Mouse (Mus musculus): Measurements from ENCODE around the gene Tbata. TPM values are rescaled to one million over a fixed set of nuclear protein-coding genes. Genes with fewer than 3 reads are reported as not detected.

The Tbata gene
- polyA plus RNA-seq, 1 experiment from 2014 or later = not detected

DNA sequence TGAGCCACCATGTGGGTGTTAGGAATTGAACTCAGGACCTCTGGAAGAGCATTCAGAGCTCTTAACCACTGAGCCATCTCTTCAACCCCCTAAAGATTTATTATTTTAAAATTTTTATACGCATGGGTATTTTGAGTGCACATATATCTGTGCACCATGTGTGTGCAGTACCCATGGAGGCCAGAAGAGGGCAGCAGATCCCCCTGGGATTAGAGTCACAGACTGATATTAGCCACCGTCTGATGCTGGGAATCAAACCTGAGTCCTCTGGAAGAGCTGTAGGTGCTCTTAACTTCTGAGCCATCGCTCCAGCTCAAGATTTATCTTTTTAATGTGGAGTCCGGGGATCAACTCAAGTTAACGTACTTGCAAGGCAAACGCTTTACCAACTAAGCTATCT, 43.9 kb downstream of the Tbata start:
- Histone ChIP-seq H3K36me3 (ENCODE audit: control insufficient read depth, insufficient read depth, low read length) (no peaks in the 10 kb centered on the region), H3K4me1 (ENCODE audit: control insufficient read depth, insufficient read depth, low read length) (peaks cover 2% of the 10 kb centered on the region; the same call in 1 of the 2 replicates), H3K9me3 (ENCODE audit: control insufficient read depth, low read length) (no peaks in the 10 kb centered on the region), H3K4me2 (ENCODE audit: low read depth, low read length) (no peak overlapping the region), H3K27ac (ENCODE audit: low read length) (no peak overlapping the region), H3K9ac (ENCODE audit: low read depth, low read length) (no peak overlapping the region), H3K27me3 (replicated peaks; ENCODE audit: control insufficient read depth, insufficient read depth, low read length) (no peaks in the 10 kb centered on the region; the same call in 1 of the 2 replicates), H3K4me3 (ENCODE audit: low read length) (no peak overlapping the region)
- no peak for ATAC-seq
- 97% methylated on average over 6 of the region's 6 CpGs for WGBS

DNA sequence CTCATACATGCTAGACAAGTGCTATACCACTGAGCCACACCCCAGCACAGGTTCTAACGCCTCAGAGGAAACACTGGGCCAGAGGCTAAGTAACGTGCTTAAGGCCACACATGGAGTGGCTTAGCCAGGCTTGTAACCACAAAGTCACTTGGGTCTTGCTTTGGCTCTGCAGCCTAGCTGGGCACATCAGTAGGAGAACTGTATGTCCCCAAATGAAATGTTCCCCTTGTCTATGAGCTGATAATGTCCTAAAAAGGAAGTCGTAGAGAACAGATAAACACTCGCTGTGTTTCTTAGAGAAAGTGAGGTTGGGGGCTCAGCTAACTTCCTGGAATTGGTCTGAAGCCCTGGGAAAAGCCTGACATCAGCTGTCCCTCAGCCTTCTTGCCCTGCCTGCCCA, 44.4 kb downstream of the Tbata start:
- no peak for ATAC-seq
- H3K4me2 ChIP-seq (ENCODE audit: low read depth, low read length) = no peak overlapping the region
- H3K4me1 ChIP-seq (ENCODE audit: control insufficient read depth, insufficient read depth, low read length) = peaks cover 2% of the 10 kb centered on the region; the same call in 1 of the 2 replicates
- no peak overlapping the region for H3K27ac ChIP-seq (ENCODE audit: low read length)
- no peak overlapping the region for H3K9ac ChIP-seq (ENCODE audit: low read depth, low read length)
- no peaks in the 10 kb centered on the region for H3K9me3 ChIP-seq (ENCODE audit: control insufficient read depth, low read length)
- H3K27me3 ChIP-seq (replicated peaks; ENCODE audit: control insufficient read depth, insufficient read depth, low read length) = no peaks in the 10 kb centered on the region; the same call in 1 of the 2 replicates
- 60% methylated on average over 4 of the region's 4 CpGs for WGBS
- no peaks in the 10 kb centered on the region for H3K36me3 ChIP-seq (ENCODE audit: control insufficient read depth, insufficient read depth, low read length)
- no peak overlapping the region for H3K4me3 ChIP-seq (ENCODE audit: low read length)

DNA sequence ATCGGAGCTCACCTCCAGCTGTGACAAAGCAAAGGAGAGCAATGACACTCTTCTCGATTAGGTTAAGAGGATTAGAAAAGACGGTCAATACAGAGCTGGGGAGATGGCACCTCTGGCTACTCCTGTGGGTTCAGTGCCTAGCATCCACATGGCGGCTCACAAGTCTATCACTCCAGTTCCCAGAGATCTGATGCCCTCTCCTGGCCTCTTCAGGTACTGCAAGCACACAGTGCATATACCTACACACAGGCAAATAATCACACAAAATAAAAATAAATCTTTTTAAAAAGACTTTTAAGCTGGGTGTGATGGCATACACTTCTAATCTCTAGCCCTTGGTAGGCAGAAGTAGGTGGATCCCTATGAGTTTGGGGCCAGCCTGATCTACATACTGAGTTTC, 47.6 kb downstream of the Tbata start:
- 96% methylated on average over 4 of the region's 4 CpGs for WGBS
- no peak overlapping the region for H3K27ac ChIP-seq (ENCODE audit: low read length)
- no peak for ATAC-seq
- H3K4me1 ChIP-seq (ENCODE audit: control insufficient read depth, insufficient read depth, low read length) = no peaks in the 10 kb centered on the region
- H3K4me3 ChIP-seq (ENCODE audit: low read length) = no peak overlapping the region
- H3K27me3 ChIP-seq (replicated peaks; ENCODE audit: control insufficient read depth, insufficient read depth, low read length) = no peaks in the 10 kb centered on the region
- no peaks in the 10 kb centered on the region for H3K36me3 ChIP-seq (ENCODE audit: control insufficient read depth, insufficient read depth, low read length)
- H3K9me3 ChIP-seq (ENCODE audit: control insufficient read depth, low read length) = no peaks in the 10 kb centered on the region
- no peak overlapping the region for H3K4me2 ChIP-seq (ENCODE audit: low read depth, low read length)
- no peak overlapping the region for H3K9ac ChIP-seq (ENCODE audit: low read depth, low read length)

DNA sequence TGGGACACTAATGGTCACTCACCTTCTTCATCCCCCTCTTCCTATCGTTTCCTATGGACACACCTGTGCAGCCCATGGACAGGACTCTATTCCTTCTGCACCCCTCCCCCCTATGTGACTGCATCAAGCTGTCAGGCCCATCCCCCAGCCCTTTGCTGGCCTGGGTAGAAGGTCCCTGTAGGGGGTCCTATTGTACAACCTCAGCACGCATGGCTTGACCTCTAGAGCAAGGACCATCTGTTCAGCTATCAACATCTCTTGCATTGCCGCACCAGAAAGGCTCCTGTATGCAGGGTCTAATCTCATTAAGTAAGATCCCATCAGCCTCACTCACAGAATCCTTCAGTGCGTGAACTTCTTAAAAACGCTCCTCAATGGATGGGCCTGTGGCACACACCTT, 53.9 kb downstream of the Tbata start:
- H3K4me1 ChIP-seq (ENCODE audit: control insufficient read depth, insufficient read depth, low read length) = peaks cover 3% of the 10 kb centered on the region; the same call in 1 of the 2 replicates
- no peak overlapping the region for H3K4me3 ChIP-seq (ENCODE audit: low read length)
- H3K9me3 ChIP-seq (ENCODE audit: control insufficient read depth, low read length) = no peaks in the 10 kb centered on the region
- H3K27ac ChIP-seq (ENCODE audit: low read length) = no peak overlapping the region
- H3K27me3 ChIP-seq (replicated peaks; ENCODE audit: control insufficient read depth, insufficient read depth, low read length) = no peaks in the 10 kb centered on the region
- no peaks in the 10 kb centered on the region for H3K36me3 ChIP-seq (ENCODE audit: control insufficient read depth, insufficient read depth, low read length)
- WGBS = 82% methylated on average over 5 of the region's 5 CpGs
- no peak for ATAC-seq
- no peak overlapping the region for H3K9ac ChIP-seq (ENCODE audit: low read depth, low read length)
- H3K4me2 ChIP-seq (ENCODE audit: low read depth, low read length) = no peak overlapping the region

DNA sequence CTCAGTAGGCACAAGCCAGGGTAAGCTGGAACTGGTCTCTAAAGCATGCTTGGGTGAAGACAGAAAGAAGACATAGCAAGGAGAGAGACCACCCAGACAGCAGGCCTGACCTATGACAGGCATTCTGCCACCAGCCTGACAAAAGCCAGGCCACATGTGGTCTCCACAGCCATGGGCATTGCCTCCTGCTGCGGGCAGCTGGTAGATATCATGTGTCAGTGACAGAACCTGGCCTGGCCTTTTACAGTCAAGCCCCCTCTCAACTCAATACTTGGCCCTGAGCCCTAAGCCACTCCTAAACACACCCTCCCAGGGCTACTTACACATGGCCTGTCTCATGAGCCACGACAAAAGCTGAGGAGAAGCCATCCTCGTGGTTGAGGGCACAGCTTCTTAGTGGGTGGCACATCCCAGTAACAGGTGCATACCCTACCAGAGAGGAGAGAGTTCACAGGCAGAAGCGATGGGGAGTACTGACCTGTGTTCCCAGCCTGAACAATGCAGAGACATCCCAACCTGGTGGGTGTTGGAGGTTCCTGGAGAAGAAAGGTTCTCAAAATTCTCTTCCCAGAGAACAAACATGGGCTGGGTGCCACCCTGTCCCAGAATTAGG, 55.1 kb downstream of the Tbata start:
- peak; percentile 60 for ATAC-seq
- Histone ChIP-seq H3K9ac (ENCODE audit: low read depth, low read length) (no peak overlapping the region), H3K9me3 (ENCODE audit: control insufficient read depth, low read length) (no peaks in the 10 kb centered on the region), H3K36me3 (ENCODE audit: control insufficient read depth, insufficient read depth, low read length) (no peaks in the 10 kb centered on the region), H3K27me3 (replicated peaks; ENCODE audit: control insufficient read depth, insufficient read depth, low read length) (no peaks in the 10 kb centered on the region), H3K27ac (ENCODE audit: low read length) (no peak overlapping the region), H3K4me1 (ENCODE audit: control insufficient read depth, insufficient read depth, low read length) (peaks cover 3% of the 10 kb centered on the region; the same call in 1 of the 2 replicates), H3K4me2 (ENCODE audit: low read depth, low read length) (no peak overlapping the region), H3K4me3 (ENCODE audit: low read length) (no peak overlapping the region)
- 39% methylated on average over 4 of the region's 4 CpGs for WGBS

DNA sequence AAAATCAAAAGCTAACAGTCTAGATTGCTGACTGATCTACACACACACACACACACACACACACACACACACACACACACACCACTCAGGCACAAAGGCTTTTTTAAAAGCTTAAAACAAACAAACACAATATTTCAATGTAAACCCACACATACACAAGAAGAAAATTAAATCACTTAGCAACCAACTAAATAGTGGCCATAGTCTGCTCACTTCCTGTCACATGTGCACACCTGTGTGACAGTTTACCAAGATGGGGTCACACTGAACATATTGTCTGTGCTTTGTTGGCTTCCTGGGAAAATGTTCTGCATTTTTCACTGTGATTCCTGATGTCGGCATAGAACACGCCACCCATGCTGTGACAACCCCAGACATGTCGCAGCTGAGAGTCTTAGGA, 60.0 kb downstream of the Tbata start:
- WGBS = 80% methylated on average over 3 of the region's 3 CpGs
- ATAC-seq = no peak
- Histone ChIP-seq H3K4me3 (ENCODE audit: low read length) (no peak overlapping the region), H3K9me3 (ENCODE audit: control insufficient read depth, low read length) (no peaks in the 10 kb centered on the region), H3K36me3 (ENCODE audit: control insufficient read depth, insufficient read depth, low read length) (no peaks in the 10 kb centered on the region), H3K4me2 (ENCODE audit: low read depth, low read length) (no peak overlapping the region), H3K27me3 (replicated peaks; ENCODE audit: control insufficient read depth, insufficient read depth, low read length) (no peaks in the 10 kb centered on the region), H3K4me1 (ENCODE audit: control insufficient read depth, insufficient read depth, low read length) (peaks cover 5% of the 10 kb centered on the region; the same call in 1 of the 2 replicates), H3K27ac (ENCODE audit: low read length) (no peak overlapping the region), H3K9ac (ENCODE audit: low read depth, low read length) (no peak overlapping the region)

DNA sequence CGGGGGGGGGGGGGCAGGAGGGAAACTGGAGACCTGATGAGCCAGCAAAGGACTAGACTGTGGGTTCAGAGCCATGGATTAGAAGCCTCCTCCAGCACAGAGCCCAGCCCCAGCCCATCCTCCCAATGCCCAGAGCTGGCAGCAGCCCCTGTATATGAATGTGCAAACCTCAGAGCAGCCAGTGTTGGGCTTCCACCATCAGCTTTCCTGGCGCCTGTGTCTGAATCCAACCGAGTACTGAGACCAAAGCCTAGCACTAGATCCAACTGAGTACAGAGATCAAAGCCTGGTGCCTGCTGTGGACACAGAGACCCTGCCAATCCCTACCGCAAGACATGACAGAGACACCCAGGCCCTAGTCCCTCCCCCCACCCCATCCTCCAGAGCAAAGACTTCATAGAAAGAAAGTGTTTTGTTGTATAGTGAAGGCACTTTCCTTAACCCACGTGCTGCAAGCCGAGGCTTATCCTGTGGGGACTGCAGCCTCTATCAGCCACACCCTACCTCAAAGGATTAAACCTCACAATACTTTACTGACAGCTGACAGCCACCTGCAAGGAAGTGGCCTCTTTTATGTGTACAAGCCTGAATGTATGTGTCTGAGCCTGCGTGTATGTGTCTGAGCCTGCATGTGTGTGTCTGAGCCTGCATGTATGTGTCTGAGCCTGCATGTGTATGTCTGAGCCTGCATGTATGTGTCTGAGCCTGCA, 61.3 kb downstream of the Tbata start:
- Histone ChIP-seq H3K4me2 (ENCODE audit: low read depth, low read length) (no peak overlapping the region), H3K4me1 (ENCODE audit: control insufficient read depth, insufficient read depth, low read length) (peaks cover 3% of the 10 kb centered on the region; the same call in 1 of the 2 replicates), H3K9ac (ENCODE audit: low read depth, low read length) (no peak overlapping the region), H3K9me3 (ENCODE audit: control insufficient read depth, low read length) (no peaks in the 10 kb centered on the region), H3K4me3 (ENCODE audit: low read length) (no peak overlapping the region), H3K36me3 (ENCODE audit: control insufficient read depth, insufficient read depth, low read length) (no peaks in the 10 kb centered on the region), H3K27ac (ENCODE audit: low read length) (no peak overlapping the region), H3K27me3 (replicated peaks; ENCODE audit: control insufficient read depth, insufficient read depth, low read length) (no peaks in the 10 kb centered on the region)
- WGBS = 44% methylated on average over 7 of the region's 7 CpGs
- peak; percentile 77 for ATAC-seq

DNA sequence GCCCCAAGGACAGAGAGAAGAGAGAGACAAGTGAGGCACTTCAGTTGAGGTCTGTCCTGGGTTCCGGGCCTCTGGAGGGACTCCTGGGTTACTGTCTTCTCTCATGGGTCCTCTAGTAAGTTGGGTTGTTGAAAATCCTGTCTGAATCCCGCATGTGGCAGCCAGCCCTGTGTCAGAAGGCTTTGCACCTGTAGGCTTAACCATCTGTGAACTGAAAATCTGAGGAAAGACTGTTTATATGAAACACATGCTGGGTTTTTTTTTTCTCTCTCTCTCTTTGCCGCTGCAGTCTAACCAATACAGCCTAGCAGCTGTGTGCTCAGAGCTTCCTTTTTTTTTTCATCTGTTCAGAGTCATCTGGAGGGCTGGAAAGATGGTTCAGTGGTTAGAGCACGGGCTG, 62.6 kb downstream of the Tbata start:
- Histone ChIP-seq H3K4me3 (ENCODE audit: low read length) (no peak overlapping the region), H3K9ac (ENCODE audit: low read depth, low read length) (no peak overlapping the region), H3K27ac (ENCODE audit: low read length) (no peak overlapping the region), H3K36me3 (ENCODE audit: control insufficient read depth, insufficient read depth, low read length) (no peaks in the 10 kb centered on the region), H3K4me2 (ENCODE audit: low read depth, low read length) (no peak overlapping the region), H3K4me1 (ENCODE audit: control insufficient read depth, insufficient read depth, low read length) (peaks cover 3% of the 10 kb centered on the region; the same call in 1 of the 2 replicates), H3K9me3 (ENCODE audit: control insufficient read depth, low read length) (no peaks in the 10 kb centered on the region), H3K27me3 (replicated peaks; ENCODE audit: control insufficient read depth, insufficient read depth, low read length) (no peaks in the 10 kb centered on the region)
- 70% methylated on average over 4 of the region's 4 CpGs for WGBS
- ATAC-seq = no peak

DNA sequence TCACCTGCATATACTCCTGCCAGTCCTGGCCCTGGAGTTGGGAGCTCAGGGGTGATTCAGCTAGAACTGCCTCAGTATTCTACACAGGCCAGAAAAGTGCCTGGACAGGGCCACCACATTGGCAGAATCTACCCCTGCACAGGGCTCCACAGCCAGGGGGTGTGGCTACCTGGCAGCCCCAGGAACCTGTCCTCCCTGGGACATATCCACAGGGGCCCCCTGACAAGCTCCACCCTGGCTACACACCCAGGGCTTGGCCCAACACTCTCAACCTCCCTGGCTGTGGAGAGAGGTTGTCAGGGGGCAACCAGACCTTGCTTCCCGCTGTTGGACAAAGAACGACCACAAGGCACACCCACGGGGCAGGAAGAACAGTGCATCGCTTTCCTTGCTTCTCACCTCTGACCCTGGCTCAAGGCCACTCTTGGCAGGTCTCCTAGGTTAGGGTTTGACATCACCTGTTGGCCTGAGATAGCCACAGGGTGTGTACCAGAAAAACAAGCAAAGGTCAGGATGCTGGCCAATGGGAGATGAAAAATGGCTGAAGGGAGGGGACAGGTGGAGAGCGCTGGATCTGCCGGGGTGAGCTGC, 64.0 kb downstream of the Tbata start:
- WGBS = 72% methylated on average over 6 of the region's 6 CpGs
- Histone ChIP-seq H3K9ac (ENCODE audit: low read depth, low read length) (no peak overlapping the region), H3K4me2 (ENCODE audit: low read depth, low read length) (no peak overlapping the region), H3K4me1 (ENCODE audit: control insufficient read depth, insufficient read depth, low read length) (peaks cover 3% of the 10 kb centered on the region; the same call in 1 of the 2 replicates), H3K9me3 (ENCODE audit: control insufficient read depth, low read length) (no peaks in the 10 kb centered on the region), H3K27me3 (replicated peaks; ENCODE audit: control insufficient read depth, insufficient read depth, low read length) (no peaks in the 10 kb centered on the region), H3K4me3 (ENCODE audit: low read length) (no peak overlapping the region), H3K27ac (ENCODE audit: low read length) (no peak overlapping the region), H3K36me3 (ENCODE audit: control insufficient read depth, insufficient read depth, low read length) (no peaks in the 10 kb centered on the region)
- peak; percentile 59 for ATAC-seq
